Mouse (Mus musculus) kidney, embryonic 16.5 days (tissue): ENCODE results near the gene Grm2. TPM values are rescaled to one million over a fixed set of nuclear protein-coding genes. Genes with fewer than 3 reads are reported as not detected.
A peak's percentile ranks its signal among the peaks of the same experiment; 100 is the strongest.

Experiments used
- ATAC-seq: fragments of 200-750 bp; cut with Nextera tagmentation; 2 replicates; pipeline ENCODE4 v1.8.0; 2017; ENCODE audit warnings: moderate TSS enrichment; ENCODE audit not compliant: low FRiP score, low TSS enrichment
- H3K27ac ChIP-seq: fragments of 300-500 bp; sonication (generic); 2 replicates; pipeline ENCODE4 v1.5.1; 2014; ENCODE audit warnings: low read length
- H3K27me3 ChIP-seq: fragments of 300-500 bp; sonication (generic); 2 replicates; pipeline ENCODE4 v1.6.1; 2014; ENCODE audit warnings: low read length, control low read depth, mixed read lengths; ENCODE audit not compliant: insufficient read depth
- H3K36me3 ChIP-seq: fragments of 300-500 bp; sonication (generic); 2 replicates; pipeline ENCODE4 v1.6.1; 2014; ENCODE audit warnings: low read length, control low read depth, mixed read lengths; ENCODE audit not compliant: insufficient read depth
- H3K4me1 ChIP-seq: fragments of 300-500 bp; sonication (generic); 2 replicates; pipeline ENCODE4 v1.6.1; 2014; ENCODE audit warnings: low read length, control low read depth, mixed read lengths; ENCODE audit not compliant: insufficient read depth
- H3K4me2 ChIP-seq: fragments of 300-500 bp; sonication (generic); replicated peaks from 2 replicates; pipeline ENCODE4 v1.6.1; 2014; ENCODE audit warnings: low read depth, low read length
- H3K4me3 ChIP-seq: fragments of 300-500 bp; sonication (generic); 2 replicates; pipeline ENCODE4 v1.5.1; 2014; ENCODE audit warnings: mild to moderate bottlenecking, low read length
- H3K9ac ChIP-seq: fragments of 300-500 bp; sonication (generic); replicated peaks from 2 replicates; pipeline ENCODE4 v1.6.1; 2014; ENCODE audit warnings: low read length
- H3K9me3 ChIP-seq: fragments of 300-500 bp; sonication (generic); 2 replicates; pipeline ENCODE4 v1.6.1; 2016; ENCODE audit warnings: low read length, control low read depth
- WGBS: fragments of 180-500 bp; shearing (Covaris S2); extraction: QIAGEN DNeasy Blood & Tissue Kit; methylation state at CpG from one replicate; pipeline ENCODE4 v1.1.7; 2014; 5-methylcytosine and 5-hydroxymethylcytosine counted together
- polyA plus RNA-seq: library from polyadenylated mRNA; unstranded; fragments of >200 nt; fragmentation: Nextera tagmentation; extraction: Ambion mirVana; gene quantifications from 2 replicates; pipeline ENCODE4 v1.2.1, GENCODE M21; 2015

The Grm2 gene
- polyA plus RNA-seq, 1 experiment from 2014 or later = not detected

DNA sequence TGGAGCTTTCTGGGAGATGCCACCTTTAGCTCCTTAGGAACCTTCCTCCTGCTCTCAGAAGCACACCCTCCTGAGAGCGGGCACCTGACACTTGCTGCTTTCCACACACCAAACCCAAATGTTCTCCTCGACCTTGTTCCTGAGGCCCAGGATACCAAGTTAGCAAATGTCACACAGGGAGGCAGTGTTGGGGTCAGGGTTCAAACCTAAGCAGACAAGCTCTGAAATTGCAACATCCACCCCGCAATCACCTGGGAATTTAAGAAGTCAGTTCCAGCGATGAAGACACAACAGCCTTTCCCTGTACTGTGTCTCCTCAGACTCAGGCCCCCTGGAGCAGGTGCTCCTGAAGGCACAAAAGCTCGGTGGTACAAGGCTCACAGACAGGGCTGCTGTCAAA, 21.8 kb upstream of the Grm2 start:
- Histone ChIP-seq H3K36me3 (peaks cover 18% of the 10 kb centered on the region), H3K27ac (no peak overlapping the region), H3K4me2 (no peak overlapping the region), H3K9me3 (no peaks in the 10 kb centered on the region), H3K9ac (no peak overlapping the region), H3K4me3 (no peak overlapping the region), H3K4me1 (no peaks in the 10 kb centered on the region), H3K27me3 (no peaks in the 10 kb centered on the region)
- ATAC-seq = no peak
- WGBS = 81% methylated on average over 5 of the region's 5 CpGs

DNA sequence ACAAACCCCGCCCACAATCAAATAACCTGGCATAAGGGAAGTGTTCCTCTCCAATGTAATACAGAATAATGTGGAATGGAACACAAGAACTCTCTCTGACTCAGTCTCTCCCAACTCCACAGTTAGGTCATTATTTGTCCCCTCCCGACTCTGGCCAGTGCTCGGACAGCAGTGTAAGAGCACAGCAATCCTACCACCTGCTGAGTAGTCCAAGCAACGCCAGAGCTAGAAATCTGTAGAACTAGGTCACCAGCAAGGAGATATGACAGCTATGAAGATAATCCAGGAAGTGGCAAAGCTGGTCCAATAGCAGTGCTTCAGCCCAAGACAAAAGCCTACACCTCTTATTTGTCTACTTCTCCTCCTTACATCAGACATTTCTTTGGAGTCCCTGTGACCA, 20.7 kb upstream of the Grm2 start:
- H3K36me3 ChIP-seq = peaks cover 17% of the 10 kb centered on the region
- no peaks in the 10 kb centered on the region for H3K9me3 ChIP-seq
- WGBS = 87% methylated on average over 4 of the region's 4 CpGs
- no peak overlapping the region for H3K4me3 ChIP-seq
- H3K4me1 ChIP-seq = no peaks in the 10 kb centered on the region
- H3K27ac ChIP-seq = no peak overlapping the region
- H3K4me2 ChIP-seq = no peak overlapping the region
- no peak overlapping the region for H3K9ac ChIP-seq
- no peak for ATAC-seq
- H3K27me3 ChIP-seq = no peaks in the 10 kb centered on the region

DNA sequence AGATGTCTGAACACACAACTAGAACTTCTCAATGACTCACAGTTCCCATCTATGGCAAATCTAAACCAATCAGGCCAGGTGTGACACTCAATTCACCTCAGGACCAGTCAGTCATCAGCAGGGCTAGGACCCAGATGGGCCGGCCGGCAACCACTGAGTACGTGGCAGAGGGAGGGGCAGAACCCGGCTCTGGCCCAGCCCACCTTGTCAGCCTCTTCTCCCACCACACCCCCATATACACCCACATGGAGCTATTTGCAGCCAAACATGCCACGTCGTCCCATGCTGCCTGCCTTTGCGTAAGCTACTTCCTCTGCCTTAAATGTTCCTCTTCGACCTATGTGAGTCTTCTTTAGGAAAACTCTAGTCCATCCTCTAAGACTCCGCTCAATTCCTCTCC, 20.1 kb upstream of the Grm2 start:
- H3K4me1 ChIP-seq = no peaks in the 10 kb centered on the region
- H3K27ac ChIP-seq = no peak overlapping the region
- WGBS = 84% methylated on average over 8 of the region's 9 CpGs
- peak; percentile 47; the same call in 1 of the 2 replicates for ATAC-seq
- H3K36me3 ChIP-seq = peaks cover 17% of the 10 kb centered on the region
- H3K4me2 ChIP-seq = no peak overlapping the region
- H3K4me3 ChIP-seq = no peak overlapping the region
- no peaks in the 10 kb centered on the region for H3K9me3 ChIP-seq
- no peaks in the 10 kb centered on the region for H3K27me3 ChIP-seq
- no peak overlapping the region for H3K9ac ChIP-seq

DNA sequence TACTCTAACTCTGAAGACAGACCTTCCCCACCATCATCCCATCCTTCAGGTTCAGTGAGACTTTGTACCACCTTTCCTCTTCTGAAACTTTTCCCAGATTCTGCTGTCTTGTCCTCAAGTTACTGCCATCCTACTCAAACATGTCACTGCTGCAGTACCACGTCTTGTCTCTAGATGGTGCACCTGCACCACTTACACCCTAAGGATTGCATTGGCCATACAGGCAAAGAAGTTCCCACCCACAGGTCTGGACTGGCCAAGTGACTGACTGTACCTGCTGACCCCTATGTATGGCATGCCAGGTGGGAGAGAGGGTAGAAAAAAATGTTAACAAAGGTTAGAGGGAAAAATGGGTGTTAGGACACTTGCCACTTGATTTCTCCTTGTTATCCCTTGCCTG, 19.6 kb upstream of the Grm2 start:
- Histone ChIP-seq H3K27me3 (no peaks in the 10 kb centered on the region), H3K4me2 (no peak overlapping the region), H3K4me3 (no peak overlapping the region), H3K36me3 (peaks cover 12% of the 10 kb centered on the region), H3K9ac (no peak overlapping the region), H3K4me1 (no peaks in the 10 kb centered on the region), H3K27ac (no peak overlapping the region), H3K9me3 (no peaks in the 10 kb centered on the region)
- 0% methylated on average over 1 of the region's 1 CpGs for WGBS
- ATAC-seq = peak; percentile 85

DNA sequence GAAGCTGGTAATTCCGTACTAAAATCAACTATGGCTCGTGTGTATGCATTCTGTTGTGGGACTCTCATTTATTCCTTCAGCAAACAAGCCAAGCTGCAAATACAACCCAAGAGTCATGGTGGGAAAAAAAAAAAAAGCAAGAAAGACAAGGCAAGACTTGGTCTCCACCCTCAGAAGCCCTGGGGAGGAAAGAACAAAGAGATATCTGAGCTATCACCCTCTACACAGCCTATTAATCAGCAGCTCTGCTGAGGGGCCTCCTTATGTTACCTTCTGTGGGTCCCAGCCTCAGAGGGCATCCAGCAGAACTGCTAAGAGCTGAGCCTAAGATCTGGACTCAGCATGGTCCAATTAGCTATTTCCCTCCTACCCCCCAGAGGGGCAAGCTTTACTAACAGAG, 18.0 kb upstream of the Grm2 start:
- H3K9me3 ChIP-seq = no peaks in the 10 kb centered on the region
- WGBS = 78% methylated on average over 2 of the region's 2 CpGs
- ATAC-seq = no peak
- H3K36me3 ChIP-seq = peaks cover 16% of the 10 kb centered on the region
- no peaks in the 10 kb centered on the region for H3K27me3 ChIP-seq
- no peak overlapping the region for H3K9ac ChIP-seq
- no peak overlapping the region for H3K4me3 ChIP-seq
- no peaks in the 10 kb centered on the region for H3K4me1 ChIP-seq
- H3K27ac ChIP-seq = no peak overlapping the region
- no peak overlapping the region for H3K4me2 ChIP-seq

DNA sequence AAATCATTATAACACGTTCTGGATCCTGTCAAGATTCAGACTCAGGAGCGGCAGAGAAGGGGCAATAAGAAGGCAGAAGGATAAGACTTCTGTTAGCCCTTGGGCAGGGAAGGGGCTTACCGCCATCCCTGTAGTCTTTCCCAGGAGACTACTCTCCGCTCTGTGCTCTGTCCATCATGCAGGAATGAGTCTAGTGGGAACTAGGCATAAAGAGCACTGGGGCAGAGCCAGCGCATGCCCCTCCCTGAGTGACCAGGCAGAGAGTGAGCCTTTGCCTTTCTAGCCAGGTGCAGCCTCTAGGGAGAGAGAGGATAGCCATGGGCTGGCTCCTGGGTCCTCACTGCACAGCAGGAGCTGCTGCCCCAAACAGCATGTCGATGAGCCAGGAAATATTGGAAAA, 9.0 kb upstream of the Grm2 start:
- no peak overlapping the region for H3K4me3 ChIP-seq
- 86% methylated on average over 6 of the region's 6 CpGs for WGBS
- H3K27me3 ChIP-seq = no peaks in the 10 kb centered on the region
- H3K9ac ChIP-seq = no peak overlapping the region
- no peak for ATAC-seq
- H3K27ac ChIP-seq = no peak overlapping the region
- peaks cover 55% of the 10 kb centered on the region for H3K36me3 ChIP-seq
- H3K4me1 ChIP-seq = no peaks in the 10 kb centered on the region
- no peaks in the 10 kb centered on the region for H3K9me3 ChIP-seq
- H3K4me2 ChIP-seq = no peak overlapping the region

DNA sequence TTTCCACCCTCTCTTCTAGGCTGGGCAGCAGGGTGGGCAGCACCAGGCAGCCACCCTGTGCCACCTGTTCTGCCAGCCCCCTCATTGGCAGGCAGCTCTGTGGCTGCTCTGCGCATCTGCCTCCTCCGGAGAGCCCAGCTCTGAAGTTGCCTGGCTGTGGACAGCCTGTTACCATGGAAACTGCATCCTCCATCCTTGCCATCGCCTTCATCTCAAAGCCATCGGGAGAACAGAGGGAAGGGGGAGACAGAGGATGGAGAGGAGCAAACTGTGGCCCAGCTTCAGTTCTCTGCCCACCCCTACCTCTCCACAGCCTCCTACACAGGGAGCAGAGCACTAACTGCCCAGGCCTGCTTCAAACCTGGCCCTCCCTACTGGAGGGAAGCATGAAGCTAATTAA, 8.6 kb upstream of the Grm2 start:
- H3K4me2 ChIP-seq = no peak overlapping the region
- H3K9ac ChIP-seq = no peak overlapping the region
- H3K4me1 ChIP-seq = no peaks in the 10 kb centered on the region
- no peak overlapping the region for H3K4me3 ChIP-seq
- ATAC-seq = no peak
- no peaks in the 10 kb centered on the region for H3K27me3 ChIP-seq
- H3K36me3 ChIP-seq = peaks cover 53% of the 10 kb centered on the region
- 83% methylated on average over 4 of the region's 4 CpGs for WGBS
- no peak overlapping the region for H3K27ac ChIP-seq
- H3K9me3 ChIP-seq = no peaks in the 10 kb centered on the region

DNA sequence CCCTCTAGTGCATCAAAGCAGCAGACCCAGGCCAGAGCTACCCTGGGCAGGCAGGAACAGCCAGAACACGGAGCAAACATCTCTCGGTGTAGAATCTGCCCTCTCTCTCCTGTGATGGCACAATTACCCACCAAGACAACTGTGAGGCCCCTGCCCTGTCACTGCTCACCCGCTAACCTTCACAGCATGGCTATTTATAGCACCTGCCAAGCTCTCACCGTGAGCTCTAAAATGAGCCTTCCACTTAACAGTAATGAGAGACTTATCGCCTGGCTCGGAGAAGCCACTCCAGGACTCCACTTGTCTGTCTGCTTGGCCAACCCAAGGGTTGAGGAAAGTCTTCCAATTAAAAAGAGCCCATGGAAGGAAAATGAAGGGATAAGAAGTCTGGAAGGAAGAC, 7.3 kb upstream of the Grm2 start:
- Histone ChIP-seq H3K4me1 (no peaks in the 10 kb centered on the region), H3K9ac (no peak overlapping the region), H3K9me3 (no peaks in the 10 kb centered on the region), H3K4me3 (no peak overlapping the region), H3K4me2 (no peak overlapping the region), H3K27me3 (no peaks in the 10 kb centered on the region), H3K36me3 (peaks cover 49% of the 10 kb centered on the region), H3K27ac (no peak overlapping the region)
- 71% methylated on average over 6 of the region's 6 CpGs for WGBS
- no peak for ATAC-seq

DNA sequence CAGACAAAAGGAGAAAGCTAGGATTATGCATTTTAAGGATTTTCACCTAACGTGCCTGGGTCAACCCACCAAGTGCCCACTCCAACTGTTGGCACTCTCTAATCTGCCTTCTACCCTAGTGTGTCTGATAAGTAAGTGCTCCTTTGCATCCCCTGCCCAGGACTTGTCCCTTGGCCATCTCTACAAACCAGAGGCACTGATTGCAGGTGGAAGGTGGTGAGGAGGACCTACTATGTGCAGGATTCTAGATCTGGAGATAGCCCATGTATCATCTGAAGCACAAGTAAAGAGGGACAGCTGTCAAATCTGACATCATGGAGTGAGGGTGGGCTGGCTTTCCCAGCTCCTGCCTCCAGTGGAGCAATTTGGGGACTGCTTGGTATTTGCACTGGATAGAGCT, 4.1 kb upstream of the Grm2 start:
- Histone ChIP-seq H3K27me3 (peaks cover 6% of the 10 kb centered on the region), H3K4me3 (no peak overlapping the region), H3K4me1 (peaks cover 6% of the 10 kb centered on the region), H3K9me3 (no peaks in the 10 kb centered on the region), H3K36me3 (peaks cover 31% of the 10 kb centered on the region), H3K27ac (no peak overlapping the region), H3K9ac (no peak overlapping the region), H3K4me2 (no peak overlapping the region)
- WGBS = 91% methylated on average over 1 of the region's 1 CpGs
- ATAC-seq = no peak

DNA sequence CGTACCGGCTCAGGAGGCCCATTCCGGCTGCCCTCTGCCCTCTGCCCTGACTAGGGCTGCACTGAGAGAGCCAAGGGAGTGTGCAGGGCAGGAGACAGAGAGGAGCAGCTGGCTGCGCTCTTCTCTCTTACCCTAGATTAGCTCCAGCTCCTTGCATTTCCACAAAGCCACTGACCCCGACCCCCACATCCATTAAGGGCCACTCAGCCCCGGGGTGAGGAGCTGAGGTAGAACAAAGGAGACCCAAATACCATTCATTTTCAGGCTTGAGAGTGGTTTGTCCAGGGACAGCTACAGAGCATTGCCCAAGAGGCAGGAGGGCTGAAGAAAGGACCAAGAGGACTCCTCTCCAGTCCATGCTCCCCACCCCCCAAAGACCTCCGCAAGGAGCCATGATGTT, 3.6 kb upstream of the Grm2 start:
- Histone ChIP-seq H3K4me2 (no peak overlapping the region), H3K27ac (no peak overlapping the region), H3K9me3 (no peaks in the 10 kb centered on the region), H3K9ac (no peak overlapping the region), H3K4me3 (no peak overlapping the region), H3K27me3 (peaks cover 11% of the 10 kb centered on the region), H3K4me1 (peaks cover 6% of the 10 kb centered on the region), H3K36me3 (peaks cover 31% of the 10 kb centered on the region)
- 64% methylated on average over 7 of the region's 7 CpGs for WGBS
- ATAC-seq = no peak

DNA sequence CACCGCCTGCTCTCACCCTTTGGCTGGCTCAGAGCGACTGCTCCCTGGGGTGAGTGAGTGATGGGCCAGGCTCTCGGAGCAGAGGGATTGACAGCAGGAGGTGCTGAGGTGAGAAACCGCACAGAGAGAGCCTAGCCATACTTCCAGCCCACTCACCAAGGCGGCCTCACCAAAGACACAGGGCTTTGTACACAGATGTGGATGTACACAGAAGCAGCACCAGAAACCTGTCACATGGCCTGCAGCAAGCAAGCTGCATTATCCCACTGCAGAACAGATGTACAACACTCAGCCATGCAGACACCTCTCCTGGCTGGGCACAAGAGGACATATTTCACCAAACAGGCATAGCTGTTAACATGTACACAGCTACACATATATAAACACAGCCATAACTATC, 1.7 kb upstream of the Grm2 start:
- Histone ChIP-seq H3K36me3 (peaks cover 28% of the 10 kb centered on the region), H3K4me1 (peaks cover 6% of the 10 kb centered on the region), H3K4me3 (no peak overlapping the region), H3K9ac (no peak overlapping the region), H3K27me3 (peaks cover 13% of the 10 kb centered on the region), H3K9me3 (no peaks in the 10 kb centered on the region), H3K27ac (no peak overlapping the region), H3K4me2 (no peak overlapping the region)
- 34% methylated on average over 5 of the region's 5 CpGs for WGBS
- no peak for ATAC-seq
